Mouse (Mus musculus) hindbrain, postnatal 0 days (tissue): Measurements from ENCODE around the gene Fbxo17. TPM values are rescaled to one million over a fixed set of nuclear protein-coding genes. Genes with fewer than 3 reads are reported as not detected.

Experiments used
- ATAC-seq: fragments of 200-750 bp; cut with Nextera tagmentation; 2 replicates; pipeline ENCODE4 v1.8.0; 2017; ENCODE audit warnings: mild to moderate bottlenecking, moderate TSS enrichment, moderate library complexity
- DNase-seq: peaks from one replicate; pipeline ENCODE4 v3.0.0-alpha.2; 2015; ENCODE audit warnings: low spot score
- H3K27ac ChIP-seq: fragments of 300-500 bp; sonication (generic); 2 replicates; pipeline ENCODE4 v1.5.1; 2014; ENCODE audit warnings: mild to moderate bottlenecking
- H3K27me3 ChIP-seq: fragments of 300-500 bp; sonication (generic); 2 replicates; pipeline ENCODE4 v1.6.1; 2014; ENCODE audit warnings: low read length, mixed read lengths; ENCODE audit not compliant: insufficient read depth
- H3K36me3 ChIP-seq: fragments of 300-500 bp; sonication (generic); 2 replicates; pipeline ENCODE4 v1.6.1; 2014; ENCODE audit warnings: low read length, mixed read lengths; ENCODE audit not compliant: insufficient read depth
- H3K4me1 ChIP-seq: fragments of 300-500 bp; sonication (generic); 2 replicates; pipeline ENCODE4 v1.6.1; 2014; ENCODE audit warnings: antibody characterized with exemption, low read length, mixed read lengths; ENCODE audit not compliant: insufficient read depth
- H3K4me2 ChIP-seq: fragments of 300-500 bp; sonication (generic); 2 replicates; pipeline ENCODE4 v1.6.1; 2014; ENCODE audit warnings: low read depth, mild to moderate bottlenecking, low read length, moderate library complexity, mixed read lengths
- H3K4me3 ChIP-seq: fragments of 300-500 bp; sonication (generic); 2 replicates; pipeline ENCODE4 v1.5.1; 2014; ENCODE audit warnings: low read length
- H3K9ac ChIP-seq: fragments of 300-500 bp; sonication (generic); replicated peaks from 2 replicates; pipeline ENCODE4 v1.6.1; 2014; ENCODE audit warnings: mild to moderate bottlenecking, low read length, moderate library complexity, mixed read lengths
- H3K9me3 ChIP-seq: fragments of 300-500 bp; sonication (generic); 2 replicates; pipeline ENCODE4 v1.6.1; 2016; ENCODE audit warnings: low read length, mixed read lengths
- CTCF ChIP-seq: IDR thresholded peaks from 2 replicates; pipeline ENCODE4 v1.5.1; 2016; ENCODE audit warnings: antibody characterized with exemption, control low read depth, low read depth
- WGBS: fragments of 180-500 bp; shearing (Covaris S2); extraction: QIAGEN DNeasy Blood & Tissue Kit; methylation state at CpG from one replicate; pipeline ENCODE4 v1.1.7; 2014; 5-methylcytosine and 5-hydroxymethylcytosine counted together
- polyA plus RNA-seq: library from polyadenylated mRNA; unstranded; fragments of >200 nt; fragmentation: Nextera tagmentation; extraction: Ambion mirVana; gene quantifications from 2 replicates; pipeline ENCODE4 v1.2.1, GENCODE M21; 2015
- total RNA-seq: library from RNA; depleted of rRNA; stranded (reverse); fragments of >200 nt; gene quantifications from 2 replicates; pipeline ENCODE4 v1.2.3, GENCODE M21; 2014

Fbxo17 gene
- total and polyA plus RNA-seq, 2 experiments from 2014 or later: 3.7 to 7.7 TPM

GRCm38 (mm10) chr7:28770309-28770708 lies 53.7 kb downstream of the Fbxo17 start:
- WGBS: 90% methylated on average over 3 of the region's 3 CpGs
- DNase-seq (no peak), ATAC-seq (no peak)
- Histone ChIP-seq H3K4me3 (no peak overlapping the region), H3K36me3 (no peaks in the 10 kb centered on the region), H3K9ac (no peak overlapping the region), H3K9me3 (no peaks in the 10 kb centered on the region), H3K4me1 (peaks cover 14% of the 10 kb centered on the region), H3K27ac (no peak overlapping the region), H3K4me2 (no peak overlapping the region), H3K27me3 (no peaks in the 10 kb centered on the region)
- TF ChIP-seq CTCF: no peak

DNA sequence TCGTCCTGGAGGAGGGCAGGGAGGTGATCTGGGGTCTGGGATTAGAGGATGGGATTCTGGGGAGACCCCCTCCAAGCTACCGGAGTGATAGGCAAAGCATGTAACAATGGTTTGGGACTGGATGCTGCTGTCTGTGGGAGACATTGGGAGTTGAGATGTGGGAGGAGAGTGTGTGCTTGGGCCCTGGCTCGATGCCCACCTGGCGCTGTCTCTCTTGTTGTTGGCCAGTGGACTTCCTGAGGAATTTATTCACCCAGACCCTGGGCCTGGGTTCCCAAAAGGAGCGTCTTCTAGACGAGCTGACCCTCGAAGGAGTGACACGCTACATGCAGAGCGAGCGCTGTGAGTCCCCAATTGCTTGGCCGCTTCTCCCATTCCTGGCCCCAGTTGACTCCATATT lies 55.3 kb downstream of the Fbxo17 start:
- H3K4me2 ChIP-seq: no peak overlapping the region
- 72% methylated on average over 11 of the region's 11 CpGs for WGBS
- peaks cover 9% of the 10 kb centered on the region for H3K4me1 ChIP-seq
- DNase-seq: no peak
- H3K9me3 ChIP-seq: no peaks in the 10 kb centered on the region
- H3K9ac ChIP-seq: no peak overlapping the region
- H3K4me3 ChIP-seq: no peak overlapping the region
- ATAC-seq: no peak
- no peaks in the 10 kb centered on the region for H3K27me3 ChIP-seq
- no peaks in the 10 kb centered on the region for H3K36me3 ChIP-seq
- H3K27ac ChIP-seq: no peak overlapping the region
- TF ChIP-seq CTCF: no peak

DNA sequence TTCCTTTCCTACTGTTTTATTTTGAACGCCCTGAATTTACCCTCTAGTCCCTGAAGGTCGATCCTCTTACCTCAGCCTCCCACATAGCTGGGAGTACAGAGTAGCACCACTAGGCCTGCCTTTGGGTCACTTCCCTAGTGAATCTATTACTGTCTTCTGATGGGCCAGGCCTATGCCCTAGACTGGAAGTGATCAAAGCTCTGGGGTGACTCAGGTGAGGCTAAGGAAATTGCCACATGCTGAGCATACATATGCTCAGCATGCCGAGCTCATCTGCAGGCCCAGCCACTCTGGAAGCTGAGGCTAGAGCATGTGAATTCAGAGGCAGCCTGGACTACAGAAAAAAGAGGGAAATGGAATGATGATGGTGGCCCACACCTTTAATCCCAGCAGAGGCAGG lies 56.6 kb downstream of the Fbxo17 start:
- Histone ChIP-seq H3K9me3 (no peaks in the 10 kb centered on the region), H3K9ac (no peak overlapping the region)
- DNase-seq: no peak

GRCm38 (mm10) chr7:28774164-28774563 lies 57.6 kb downstream of the Fbxo17 start:
- Histone ChIP-seq H3K9me3 (no peaks in the 10 kb centered on the region), H3K4me2 (no peak overlapping the region), H3K27ac (peak overlapping the region; percentile 60), H3K27me3 (no peaks in the 10 kb centered on the region), H3K9ac (no peak overlapping the region), H3K36me3 (0 out of 2 replicates have a peak, but pooled peaks cover 6% of the 10 kb centered on the region), H3K4me3 (no peak overlapping the region), H3K4me1 (0 out of 2 replicates have a peak, but pooled peaks cover 5% of the 10 kb centered on the region)
- 25% methylated on average over 12 of the region's 12 CpGs for WGBS
- TF ChIP-seq CTCF: no peak
- peak; percentile 67 for DNase-seq
- peak; percentile 89 for ATAC-seq

More for the DNA sequence above, 56.6 kb downstream of the Fbxo17 start:
- H3K4me2 ChIP-seq: no peak overlapping the region
- no peak overlapping the region for H3K4me3 ChIP-seq
- WGBS: 60% methylated on average over 3 of the region's 3 CpGs
- no peak overlapping the region for H3K27ac ChIP-seq
- H3K4me1 ChIP-seq: peaks cover 5% of the 10 kb centered on the region; the same call in 1 of the 2 replicates
- no peak for TF ChIP-seq CTCF
- 0 out of 2 replicates have a peak, but pooled peaks cover 6% of the 10 kb centered on the region for H3K36me3 ChIP-seq
- no peak for ATAC-seq
- H3K27me3 ChIP-seq: no peaks in the 10 kb centered on the region

DNA sequence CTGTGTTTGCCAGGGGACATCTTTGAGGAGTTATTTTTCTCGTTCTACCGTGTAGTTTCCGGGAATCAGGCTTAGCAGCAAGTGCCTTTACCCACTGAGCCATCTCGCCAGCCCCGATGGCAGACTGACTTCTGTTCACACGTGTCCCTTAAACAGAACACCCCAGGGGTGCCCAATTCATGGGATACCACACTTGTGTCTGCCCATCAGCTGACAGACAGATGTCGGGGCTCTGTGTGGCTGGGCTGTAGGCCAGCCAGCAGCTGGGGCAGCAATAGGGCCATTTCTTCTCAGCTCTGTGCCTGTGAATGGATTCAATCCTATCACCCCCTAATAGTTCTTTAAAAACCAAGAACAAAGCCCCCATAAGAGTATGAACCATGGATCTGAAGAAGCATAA lies 58.5 kb downstream of the Fbxo17 start:
- no peak overlapping the region for H3K4me2 ChIP-seq
- no peaks in the 10 kb centered on the region for H3K9me3 ChIP-seq
- no peaks in the 10 kb centered on the region for H3K27me3 ChIP-seq
- H3K27ac ChIP-seq: no peak overlapping the region
- no peak overlapping the region for H3K9ac ChIP-seq
- no peak for ATAC-seq
- TF ChIP-seq CTCF: no peak
- WGBS: 59% methylated on average over 7 of the region's 7 CpGs
- no peak overlapping the region for H3K4me3 ChIP-seq
- 0 out of 2 replicates have a peak, but pooled peaks cover 5% of the 10 kb centered on the region for H3K4me1 ChIP-seq
- H3K36me3 ChIP-seq: 0 out of 2 replicates have a peak, but pooled peaks cover 6% of the 10 kb centered on the region
- DNase-seq: peak; percentile 46

DNA sequence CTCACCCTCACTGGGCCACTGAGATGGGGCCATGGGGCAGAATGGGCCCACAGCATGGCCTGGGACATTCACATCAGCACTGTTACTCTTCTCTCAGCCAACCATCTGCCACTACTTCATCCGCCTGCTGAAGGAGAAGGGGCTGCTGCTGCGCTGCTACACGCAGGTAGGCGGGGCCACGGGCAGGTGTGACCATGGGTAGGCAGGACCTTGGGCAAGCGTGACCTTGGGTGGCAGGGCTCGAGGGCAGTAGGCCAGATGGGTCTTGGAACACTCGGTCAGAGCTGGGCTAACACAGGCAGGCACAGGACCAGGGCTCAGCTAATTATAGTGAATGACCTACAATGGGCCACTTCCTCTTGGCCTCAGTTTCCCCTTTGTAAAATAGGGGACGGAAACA lies 62.2 kb downstream of the Fbxo17 start:
- no peak for DNase-seq

DNA sequence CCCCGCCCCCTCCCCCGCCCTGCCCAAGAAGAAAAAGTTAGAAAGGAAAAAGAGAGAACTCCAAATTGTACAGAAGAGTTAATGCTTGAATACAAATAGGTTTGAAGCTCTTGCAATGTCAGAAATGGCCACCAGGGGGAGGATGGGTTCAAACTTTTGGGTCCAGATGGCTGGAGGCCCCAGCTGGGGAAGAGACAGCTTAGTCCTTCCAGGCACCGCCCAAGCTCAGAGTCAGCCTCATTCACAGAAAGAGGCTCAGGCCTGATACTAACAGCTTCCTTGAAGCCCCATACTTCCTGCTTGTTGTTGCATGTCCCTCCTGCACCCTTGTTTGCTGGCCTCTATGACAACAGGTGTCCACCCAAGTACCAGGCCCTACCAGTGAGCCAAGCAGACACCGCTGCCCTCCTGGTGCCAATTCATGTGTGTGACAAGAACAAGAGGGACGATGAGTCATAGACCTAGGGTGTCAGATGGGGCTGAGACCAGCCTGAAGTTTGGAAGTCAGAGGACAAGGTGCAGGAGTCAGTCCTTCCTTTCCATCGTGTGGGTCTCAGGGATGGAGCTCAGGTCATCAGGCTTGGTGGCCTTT lies 63.6 kb downstream of the Fbxo17 start:
- H3K27ac ChIP-seq: peak overlapping the region; percentile 62; the same call in 1 of the 2 replicates
- no peaks in the 10 kb centered on the region for H3K4me1 ChIP-seq
- ATAC-seq (peak; percentile 78), DNase-seq (peak; percentile 95)
- no peak overlapping the region for H3K9ac ChIP-seq
- no peaks in the 10 kb centered on the region for H3K27me3 ChIP-seq
- H3K4me2 ChIP-seq: no peak overlapping the region
- no peaks in the 10 kb centered on the region for H3K9me3 ChIP-seq
- TF ChIP-seq CTCF: peak; percentile 86
- peaks cover 10% of the 10 kb centered on the region; the same call in 1 of the 2 replicates for H3K36me3 ChIP-seq
- no peak overlapping the region for H3K4me3 ChIP-seq
- WGBS: 44% methylated on average over 6 of the region's 6 CpGs

More for the DNA sequence above, 62.2 kb downstream of the Fbxo17 start:
- Histone ChIP-seq H3K4me2 (no peak overlapping the region), H3K27me3 (no peaks in the 10 kb centered on the region), H3K27ac (no peak overlapping the region), H3K9me3 (no peaks in the 10 kb centered on the region), H3K9ac (no peak overlapping the region), H3K4me1 (0 out of 2 replicates have a peak, but pooled peaks cover 5% of the 10 kb centered on the region), H3K4me3 (no peak overlapping the region), H3K36me3 (peaks cover 10% of the 10 kb centered on the region; the same call in 1 of the 2 replicates)
- no peak for ATAC-seq
- 86% methylated on average over 9 of the region's 9 CpGs for WGBS
- no peak for TF ChIP-seq CTCF
